Mouse (Mus musculus): ENCODE data around the gene Atxn7l1.

Atxn7l1 gene

DNA sequence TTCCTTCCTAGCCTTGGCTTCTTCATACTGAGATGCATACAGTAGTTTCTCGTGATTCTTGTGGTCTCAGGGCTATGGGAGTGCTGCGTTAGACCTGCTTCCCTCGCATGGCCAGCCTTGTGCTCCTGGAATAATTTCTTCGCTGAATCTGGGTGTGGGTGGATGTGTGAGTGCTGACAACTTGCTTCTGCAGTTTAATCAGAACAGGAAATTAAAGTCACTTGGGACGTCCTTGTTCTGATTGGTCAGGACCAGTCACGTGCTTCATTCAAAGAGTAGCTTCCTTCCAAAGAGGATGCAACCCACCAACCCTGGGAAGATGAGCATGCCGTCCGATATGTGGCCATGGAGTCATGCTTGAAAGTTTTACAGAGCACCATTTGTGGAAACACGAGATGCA, 126.2 kb downstream of the Atxn7l1 start:
- DNase-seq (ENCODE audit: low spot score), result no peak

- DNase-seq (ENCODE audit: low spot score), result no peak
Observed at GRCm38 (mm10) chr12:33276028-33276427, 128.5 kb downstream of the Atxn7l1 start.

DNA sequence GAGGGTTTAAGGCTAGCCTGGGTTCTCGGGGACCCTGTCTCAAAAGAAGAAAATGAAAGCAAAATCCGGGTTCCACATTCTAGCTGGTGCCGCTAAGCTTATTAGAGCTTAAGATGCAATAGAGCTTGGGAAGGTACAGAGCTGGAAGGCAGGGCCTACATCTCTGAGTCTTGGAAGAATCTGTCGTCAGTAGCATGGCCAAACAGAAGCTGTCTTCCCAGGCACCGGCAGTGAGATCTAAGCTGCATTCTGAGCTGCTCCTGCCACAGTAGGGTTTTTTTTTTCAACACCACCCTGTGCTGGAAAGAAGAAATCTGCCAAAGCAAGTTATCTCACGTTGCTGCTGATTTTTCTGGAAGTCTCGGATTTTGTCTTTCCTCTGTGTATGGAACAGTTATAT, 129.9 kb downstream of the Atxn7l1 start:
- no peak for DNase-seq (ENCODE audit: low spot score)

- DNase-seq (ENCODE audit: low spot score), result no peak
Observed at GRCm38 (mm10) chr12:33279159-33279558, 131.7 kb downstream of the Atxn7l1 start.

GRCm38 (mm10) chr12:33280805-33281204, 133.3 kb downstream of the Atxn7l1 start:
- peak; percentile 33 for DNase-seq (ENCODE audit: low spot score)

DNA sequence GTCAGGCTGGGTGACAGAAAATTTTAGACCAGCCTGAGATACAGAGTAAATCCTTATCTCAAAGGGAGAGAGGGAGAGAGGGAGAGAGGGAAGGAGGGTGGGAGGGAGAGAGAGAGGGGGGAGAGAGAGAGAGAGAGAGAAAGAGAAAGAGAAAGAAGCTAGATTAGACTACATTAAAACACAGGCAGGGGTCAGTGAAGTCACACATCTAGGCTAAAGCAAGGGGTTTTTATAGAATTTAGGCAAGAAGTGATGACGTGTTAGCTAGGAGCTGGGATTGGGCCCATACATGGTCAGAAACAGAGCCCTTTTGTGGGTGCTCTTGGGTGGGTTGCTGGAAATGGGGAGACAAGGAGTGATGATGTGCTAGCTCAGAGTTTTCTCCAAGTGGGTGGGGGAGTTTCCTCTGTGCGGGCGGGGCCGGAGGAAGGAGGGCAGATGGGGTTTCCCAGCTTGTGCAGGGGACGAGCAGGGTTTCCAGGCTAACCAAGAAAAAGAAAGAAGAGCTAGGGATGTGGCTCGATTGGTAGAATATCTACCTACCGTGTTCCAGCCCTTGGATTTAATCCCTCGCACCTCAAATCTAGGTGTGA, 136.9 kb downstream of the Atxn7l1 start:
- no peak for DNase-seq (ENCODE audit: low spot score)

DNA sequence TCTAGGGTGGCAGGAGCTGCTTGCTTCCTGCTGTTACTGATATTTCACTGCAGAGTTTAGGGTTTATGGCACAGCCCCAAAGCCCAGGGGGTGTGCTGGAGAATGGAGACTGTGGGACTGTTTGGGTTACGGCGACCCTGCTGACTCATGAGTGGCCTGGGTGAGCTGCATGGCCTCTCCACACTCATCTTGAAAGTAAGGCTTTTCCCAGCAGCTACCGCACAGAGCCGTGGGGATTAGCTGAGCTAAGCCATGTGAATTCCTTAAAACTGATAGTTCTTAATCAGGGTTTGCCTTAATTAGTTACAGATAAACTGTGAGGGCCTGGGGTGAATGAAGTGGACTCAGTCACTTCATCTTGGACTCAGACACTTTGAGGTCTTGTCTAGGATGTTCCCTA, 137.9 kb downstream of the Atxn7l1 start:
- DNase-seq (ENCODE audit: low spot score), result no peak

- DNase-seq (ENCODE audit: low spot score), result no peak
Observed at GRCm38 (mm10) chr12:33285933-33286649, 138.6 kb downstream of the Atxn7l1 start.

DNA sequence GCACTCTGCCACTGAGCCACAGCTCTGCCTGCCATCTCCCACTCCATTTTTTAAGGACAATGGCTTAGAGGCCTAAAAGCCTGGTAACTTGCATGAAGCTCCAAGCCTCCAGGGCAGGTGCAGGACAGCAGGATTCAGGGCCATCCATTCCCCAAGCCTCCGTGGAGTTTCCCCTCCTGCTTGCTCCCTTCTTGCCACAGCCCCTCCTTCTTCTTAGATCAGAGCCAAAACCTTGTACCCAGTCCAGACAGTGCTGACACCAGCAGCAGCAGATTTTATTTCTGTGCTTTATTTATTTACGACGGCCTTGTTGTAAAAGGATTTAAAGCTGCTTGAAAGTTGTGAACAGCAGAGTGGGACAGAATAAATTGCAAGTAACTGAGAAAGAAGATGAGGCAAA, 140.2 kb downstream of the Atxn7l1 start:
- DNase-seq (ENCODE audit: low spot score), result no peak

GRCm38 (mm10) chr12:33288746-33289145, 141.3 kb downstream of the Atxn7l1 start:
- no peak for DNase-seq (ENCODE audit: low spot score)

DNA sequence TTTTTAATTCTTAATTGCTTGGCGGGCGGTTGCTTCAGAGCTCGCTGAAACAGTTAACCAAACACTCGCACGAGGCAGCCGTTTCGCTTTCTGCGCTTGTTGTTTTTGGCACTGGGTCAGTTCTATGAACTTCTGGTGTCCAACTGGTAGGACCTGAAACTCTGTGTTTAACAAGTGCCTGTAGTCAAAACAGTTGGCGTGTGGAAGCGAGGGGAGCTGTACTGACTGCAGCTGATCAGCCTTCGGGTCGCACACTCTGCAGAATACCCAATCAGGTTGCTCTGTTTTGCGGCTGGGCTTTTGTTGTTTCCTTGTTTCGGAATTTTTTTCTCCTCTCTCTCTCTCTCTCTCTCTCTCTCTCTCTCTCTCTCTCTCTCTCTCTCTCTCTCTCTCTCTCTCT, 154.6 kb downstream of the Atxn7l1 start:
- peak; percentile 35 for DNase-seq (ENCODE audit: low spot score)

DNA sequence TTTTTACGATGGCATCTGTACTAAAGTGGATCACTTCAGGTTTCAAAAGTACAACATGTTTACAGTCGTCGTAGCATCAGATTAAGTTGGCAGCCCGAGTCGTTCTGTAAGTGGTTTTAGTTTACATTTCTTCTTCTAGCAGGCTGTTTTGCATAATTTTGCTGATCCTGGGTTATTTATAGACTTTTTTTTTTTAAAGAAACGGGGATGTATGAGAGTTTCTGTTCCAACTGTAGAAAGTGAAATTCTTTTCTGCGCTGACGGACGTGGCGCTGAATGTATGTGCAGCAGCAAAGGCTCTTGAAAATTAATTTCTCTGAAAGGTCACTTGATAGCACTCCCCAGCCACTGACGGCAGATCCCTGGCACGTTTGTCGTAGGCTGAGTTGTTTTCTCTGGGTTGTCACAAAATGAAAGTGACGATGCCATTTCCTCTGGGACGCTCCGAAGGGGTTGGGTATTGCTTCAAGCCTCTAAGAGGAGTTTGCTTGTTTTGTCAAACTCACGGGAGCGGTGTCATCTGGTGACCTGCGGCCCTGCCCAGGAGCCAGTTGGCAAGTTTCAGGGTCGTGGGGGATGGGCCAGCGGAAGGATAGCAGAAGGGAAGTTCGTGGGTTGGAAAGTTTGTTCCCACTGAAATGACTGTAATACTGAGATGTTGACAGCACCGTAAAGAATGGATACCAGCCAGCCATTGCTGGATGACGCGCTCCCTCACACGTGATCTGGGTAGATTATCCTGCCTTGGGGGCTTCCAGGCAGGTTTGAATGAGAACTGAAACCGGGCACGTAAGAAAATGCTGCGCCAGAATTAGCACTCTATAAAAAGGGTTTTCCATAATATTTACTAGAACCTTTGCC, 155.3 kb downstream of the Atxn7l1 start:
- peak; percentile 29 for DNase-seq (ENCODE audit: low spot score)

DNA sequence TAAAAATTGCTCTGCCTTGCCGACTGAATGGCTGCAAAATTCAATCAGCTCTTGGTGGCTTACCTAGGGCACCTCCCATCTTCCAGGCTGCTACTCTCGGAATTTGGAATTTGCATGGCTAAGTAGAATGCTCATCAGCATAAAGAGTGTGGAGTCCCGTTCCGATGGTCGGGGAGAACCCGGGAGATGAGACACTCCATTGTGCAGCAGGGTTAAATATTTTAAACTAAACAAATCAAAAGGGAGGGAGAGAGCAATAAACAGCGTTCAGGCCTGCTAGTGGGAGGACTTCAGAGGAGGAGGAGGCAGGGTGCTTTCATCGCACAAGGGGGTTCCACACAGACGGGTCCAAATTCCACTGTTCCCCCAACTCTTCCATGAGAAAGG, 155.9 kb downstream of the Atxn7l1 start:
- no peak for DNase-seq (ENCODE audit: low spot score)

- DNase-seq (ENCODE audit: low spot score), result no peak
Observed at GRCm38 (mm10) chr12:33305106-33305505, 157.6 kb downstream of the Atxn7l1 start.

DNA sequence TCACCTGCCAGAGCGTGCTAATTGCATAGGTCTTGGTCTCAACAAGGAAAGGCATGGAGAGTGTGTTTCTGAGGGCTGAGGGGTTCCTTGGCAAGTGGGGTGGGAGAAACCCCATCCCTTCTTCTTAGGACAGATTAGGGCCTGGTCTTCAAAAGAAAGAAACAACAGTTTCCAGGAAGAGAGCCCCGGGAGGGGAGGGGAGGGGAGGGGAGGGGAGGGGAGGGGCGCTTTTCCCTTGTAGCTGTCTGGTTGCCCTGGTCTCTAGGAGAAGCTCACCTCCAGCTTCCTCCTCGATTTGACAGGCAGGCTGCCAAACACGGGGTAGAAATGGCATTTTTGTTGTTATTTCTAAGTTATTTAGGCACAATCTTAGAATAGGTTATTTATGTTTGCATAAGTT, 159.0 kb downstream of the Atxn7l1 start:
- DNase-seq (ENCODE audit: low spot score), result no peak

DNA sequence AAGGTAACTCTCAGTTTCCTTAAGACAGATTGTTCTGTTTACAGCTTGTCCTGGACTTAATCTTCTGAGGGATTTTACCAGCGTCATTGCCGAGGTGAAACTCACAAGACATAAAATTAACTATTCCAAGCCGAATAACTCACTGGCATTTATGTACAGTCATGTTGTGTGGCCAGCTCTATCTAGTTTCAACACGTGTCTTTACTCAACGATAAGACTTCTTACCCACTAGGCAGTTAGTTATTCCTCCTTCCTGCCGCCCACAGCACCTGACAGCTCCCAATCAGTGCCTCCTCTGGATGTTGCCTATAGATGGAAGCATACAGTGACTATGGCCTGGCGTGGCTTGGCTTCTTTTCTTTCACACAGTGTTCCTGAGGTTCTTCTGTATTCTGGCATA, 161.2 kb downstream of the Atxn7l1 start:
- no peak for DNase-seq (ENCODE audit: low spot score)

DNA sequence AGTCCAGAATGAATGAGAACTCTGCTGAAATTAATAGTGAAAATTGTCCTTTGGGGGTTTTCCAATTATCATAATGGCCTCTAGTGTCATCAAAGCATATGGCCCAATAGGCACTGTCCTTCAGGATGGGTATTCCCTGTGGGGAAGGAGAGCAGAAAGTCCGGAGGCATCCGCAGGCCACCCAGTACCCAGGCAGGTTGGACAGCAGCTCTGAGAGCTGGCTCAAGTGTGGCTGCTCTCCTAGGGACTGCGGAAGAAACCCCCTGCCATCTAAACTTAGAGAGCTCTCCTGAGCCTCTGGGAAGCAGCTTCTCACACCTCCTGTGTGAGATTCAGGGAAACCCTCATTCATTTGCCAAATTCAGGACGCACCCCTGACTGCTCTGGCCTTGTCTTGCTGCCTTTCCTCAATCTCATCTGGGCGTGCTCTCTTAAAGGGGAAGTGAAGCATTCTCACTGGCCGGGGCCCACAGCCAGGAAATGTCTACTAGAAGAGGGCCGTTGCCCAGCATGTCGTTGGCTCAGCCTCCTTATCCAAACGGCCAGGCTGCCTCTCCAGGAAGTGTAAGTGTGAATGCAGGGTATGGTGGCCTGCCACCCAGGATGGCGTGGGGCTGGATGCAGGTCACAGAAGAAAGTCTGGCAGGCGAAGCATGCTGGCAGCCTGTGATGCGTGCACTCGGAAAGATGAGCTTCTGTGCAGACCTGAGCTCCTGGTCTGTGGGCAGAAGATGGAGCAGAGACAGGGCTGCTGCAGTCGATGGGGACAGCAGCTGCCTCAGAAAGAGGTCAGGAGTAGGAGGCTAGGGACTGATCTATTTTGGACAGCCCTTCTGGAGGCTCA, 166.6 kb downstream of the Atxn7l1 start:
- DNase-seq (ENCODE audit: low spot score), result peak; percentile 22

DNA sequence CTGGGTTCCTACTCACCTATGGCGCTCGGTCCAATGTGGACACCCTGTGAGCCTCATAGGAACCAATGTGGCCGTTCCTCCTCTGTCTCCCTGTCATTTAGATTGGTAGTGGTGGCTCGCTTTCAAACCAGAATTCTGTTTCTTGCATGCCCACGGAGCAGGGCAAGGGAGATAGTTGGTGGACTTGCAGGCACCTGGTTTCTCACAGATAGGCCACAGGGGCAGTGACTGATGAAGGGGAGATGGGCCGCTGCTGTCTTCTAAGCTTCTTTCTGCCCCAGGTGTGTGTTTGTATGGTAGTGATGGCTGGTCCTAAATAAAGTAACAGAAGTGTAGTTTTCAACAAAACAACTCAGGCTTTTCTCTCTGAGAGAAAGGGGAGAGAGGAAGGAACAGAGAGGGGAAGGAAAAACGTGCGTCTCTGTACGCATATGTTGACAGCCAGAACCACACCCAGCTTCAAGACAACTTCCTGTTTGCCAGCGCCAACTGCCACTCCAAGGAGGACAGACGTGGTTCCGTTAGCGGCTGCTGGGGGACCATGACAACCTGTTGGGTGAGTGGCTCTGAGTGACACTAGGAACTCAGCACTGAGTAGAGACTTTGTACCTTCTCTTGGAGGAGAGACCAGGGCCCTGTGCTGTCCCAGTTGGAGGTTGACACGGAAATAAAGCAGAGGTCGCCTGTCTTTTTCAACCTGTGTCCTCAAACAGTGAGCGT, 167.6 kb downstream of the Atxn7l1 start:
- DNase-seq (ENCODE audit: low spot score), result no peak

DNA sequence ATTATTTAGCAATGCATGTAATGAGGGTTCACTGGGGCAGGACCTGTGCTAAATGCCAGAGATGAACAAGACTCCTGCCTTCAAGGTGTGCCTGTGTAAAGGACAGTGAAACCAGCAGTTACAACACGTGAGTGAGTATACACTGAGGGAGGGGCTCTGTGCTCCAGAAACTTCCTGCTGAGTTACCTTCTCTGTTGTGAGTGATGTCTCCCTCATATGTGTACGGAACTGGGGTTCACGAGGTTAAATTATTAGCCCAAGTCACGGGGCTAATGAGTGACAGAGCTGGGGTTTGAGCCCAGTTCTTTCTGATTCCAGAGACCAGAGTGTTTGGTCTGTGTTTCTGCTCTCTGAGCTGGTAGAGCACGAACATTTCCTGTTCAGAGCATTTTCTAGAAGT, 168.3 kb downstream of the Atxn7l1 start:
- no peak for DNase-seq (ENCODE audit: low spot score)

GRCm38 (mm10) chr12:33317792-33318530, 170.5 kb downstream of the Atxn7l1 start:
- DNase-seq (ENCODE audit: low spot score), result no peak

DNA sequence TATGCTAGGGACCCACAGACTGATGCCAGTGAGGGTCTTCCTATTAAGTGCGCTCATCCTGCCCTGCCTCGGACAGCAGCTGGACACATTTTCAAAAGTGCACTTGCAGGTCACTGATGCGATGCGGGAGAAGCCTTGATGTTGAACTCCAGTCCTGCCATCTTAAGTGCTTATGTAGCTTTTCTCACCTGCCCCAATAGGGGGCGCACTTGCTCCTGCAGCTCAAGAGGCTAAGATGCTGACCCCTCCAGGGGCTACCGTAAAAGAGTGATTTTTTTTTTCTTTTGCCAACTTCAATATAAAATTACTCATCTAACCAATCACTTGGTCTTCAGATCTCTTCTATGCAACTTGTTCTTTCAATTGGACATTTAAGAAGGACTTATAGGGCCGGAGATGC, 175.1 kb downstream of the Atxn7l1 start:
- no peak for DNase-seq (ENCODE audit: low spot score)

Data from ovary, postnatal 10 days (tissue).